Mouse (Mus musculus) CH12.LX (cell line): ENCODE measurements around the gene 5330417C22Rik. TPM values are rescaled to one million over a fixed set of nuclear protein-coding genes. Genes with fewer than 3 reads are reported as not detected.
A peak's percentile ranks its signal among the peaks of the same experiment; 100 is the strongest.

Source experiments
- DNase-seq: peaks from one replicate; pipeline ENCODE4 v3.0.0-alpha.2; 2013; ENCODE audit errors: extremely low read depth
- H3K27ac ChIP-seq: 2 replicates; pipeline ENCODE4 v1.5.1; 2012; ENCODE audit warnings: low read depth, mild to moderate bottlenecking, control low read depth, moderate library complexity; ENCODE audit not compliant: insufficient read depth
- H3K27me3 ChIP-seq: replicated peaks from 2 replicates; pipeline ENCODE3; 2012; ENCODE audit warnings: inconsistent platforms
- H3K36me3 ChIP-seq, 2 experiments: replicated peaks in 1 of 2; 2 replicates each; pipeline versions ENCODE3 to v1.6.1; 2012; ENCODE audit warnings: inconsistent platforms in 1 of 2, low read length in 1 of 2, mild to moderate bottlenecking in 1 of 2, mixed read lengths in 1 of 2, moderate library complexity in 1 of 2; ENCODE audit not compliant: control insufficient read depth in 1 of 2, insufficient read depth in 1 of 2
- H3K4me1 ChIP-seq, 2 experiments: 2 replicates each; pipeline ENCODE4 v1.6.1; 2012; ENCODE audit warnings: inconsistent platforms in 1 of 2, moderate library complexity in 1 of 2; ENCODE audit not compliant: insufficient read depth in 2 of 2, control insufficient read depth in 1 of 2
- H3K4me2 ChIP-seq: 2 replicates; pipeline ENCODE4 v1.6.1; 2012; ENCODE audit warnings: low read depth, mild to moderate bottlenecking, control low read depth; ENCODE audit not compliant: poor library complexity, insufficient read depth, severe bottlenecking
- H3K4me3 ChIP-seq, 3 experiments: fragments of 150-350 bp in 1 of 3; sonication (generic) in 1 of 3; replicated peaks in 1 of 3; 2 replicates each; pipeline versions ENCODE3 to v1.5.1; 2011 to 2012; ENCODE audit warnings: low read depth in 2 of 3, low read length in 2 of 3, mild to moderate bottlenecking in 2 of 3, moderate library complexity in 2 of 3, control low read depth in 1 of 3, improper control_type of control experiment in 1 of 3, inconsistent platforms in 1 of 3, mixed read lengths in 1 of 3; ENCODE audit not compliant: poor library complexity in 1 of 3
- H3K79me2 ChIP-seq: replicated peaks from 2 replicates; pipeline ENCODE4 v1.6.1; 2012; ENCODE audit warnings: mild to moderate bottlenecking, moderate library complexity; ENCODE audit not compliant: control insufficient read depth, poor library complexity, insufficient read depth, severe bottlenecking; ENCODE audit errors: extremely low read depth
- H3K9ac ChIP-seq: 2 replicates; pipeline ENCODE4 v1.6.1; 2012; ENCODE audit warnings: low read depth, mild to moderate bottlenecking, control low read depth, moderate library complexity; ENCODE audit not compliant: insufficient read depth
- H3K9me3 ChIP-seq: replicated peaks from 2 replicates; pipeline ENCODE3; 2012; ENCODE audit warnings: low read length, inconsistent platforms, mixed read lengths
- CHD1 ChIP-seq: IDR thresholded peaks from 2 replicates; pipeline ENCODE4 v1.6.1; 2012; ENCODE audit warnings: low read depth, low read length, improper control_type of control experiment, inconsistent platforms
- CTCF ChIP-seq, 2 experiments: IDR thresholded peaks in 1 of 2; conservative IDR thresholded peaks in 1 of 2; 2 replicates each; pipeline ENCODE4 v1.5.1; 2011 to 2012; ENCODE audit warnings: low read depth in 2 of 2, low read length in 2 of 2, improper control_type of control experiment in 1 of 2, inconsistent platforms in 1 of 2, mild to moderate bottlenecking in 1 of 2, moderate library complexity in 1 of 2
- HCFC1 ChIP-seq: IDR thresholded peaks from 2 replicates; pipeline ENCODE4 v1.6.1; 2012; ENCODE audit warnings: low read depth, mild to moderate bottlenecking, inconsistent platforms, low read length, improper control_type of control experiment
- IRF4 ChIP-seq: IDR thresholded peaks from 2 replicates; pipeline ENCODE4 v1.6.1; 2014; ENCODE audit warnings: low read depth, mild to moderate bottlenecking, inconsistent platforms, low read length, improper control_type of control experiment
- JUND ChIP-seq: conservative IDR thresholded peaks from 2 replicates; pipeline ENCODE4 v1.6.1; 2011; ENCODE audit warnings: low read depth, low read length, improper control_type of control experiment
- MAZ ChIP-seq: IDR thresholded peaks from 2 replicates; pipeline ENCODE4 v1.6.1; 2012; ENCODE audit warnings: low read depth, mild to moderate bottlenecking, inconsistent platforms, low read length, improper control_type of control experiment, moderate library complexity
- MEF2A ChIP-seq: IDR thresholded peaks from 2 replicates; pipeline ENCODE4 v1.6.1; 2014; ENCODE audit warnings: low read depth, mild to moderate bottlenecking, inconsistent platforms, low read length, improper control_type of control experiment, borderline replicate concordance
- NELFE ChIP-seq: IDR thresholded peaks from 2 replicates; pipeline ENCODE4 v1.6.1; 2011; ENCODE audit warnings: low read depth, low read length, improper control_type of control experiment
- POLR2A ChIP-seq: IDR thresholded peaks from 2 replicates; pipeline ENCODE4 v1.6.1; 2011; ENCODE audit warnings: low read depth, mild to moderate bottlenecking, improper control_type of control experiment, low read length
- POLR2AphosphoS2 ChIP-seq: IDR thresholded peaks from 2 replicates; pipeline ENCODE4 v1.6.1; 2011; ENCODE audit warnings: low read depth, low read length, improper control_type of control experiment
- RAD21 ChIP-seq: IDR thresholded peaks from 2 replicates; pipeline ENCODE4 v1.6.1; 2011; ENCODE audit warnings: low read depth, mild to moderate bottlenecking, low read length, improper control_type of control experiment, moderate library complexity
- SMC3 ChIP-seq: IDR thresholded peaks from 2 replicates; pipeline ENCODE4 v1.6.1; 2011; ENCODE audit warnings: low read depth, low read length, improper control_type of control experiment
- TBP ChIP-seq: conservative IDR thresholded peaks from 2 replicates; pipeline ENCODE4 v1.6.1; 2011; ENCODE audit warnings: low read depth, low read length, improper control_type of control experiment
- TCF12 ChIP-seq: IDR thresholded peaks from 2 replicates; pipeline ENCODE4 v1.6.1; 2014; ENCODE audit warnings: low read depth, mild to moderate bottlenecking, inconsistent platforms, low read length, improper control_type of control experiment
- USF2 ChIP-seq: conservative IDR thresholded peaks from 2 replicates; pipeline ENCODE4 v1.6.1; 2011; ENCODE audit warnings: low read depth, low read length, improper control_type of control experiment
- ZC3H11A ChIP-seq: IDR thresholded peaks from 2 replicates; pipeline ENCODE4 v1.6.1; 2012; ENCODE audit warnings: low read depth, mild to moderate bottlenecking, inconsistent platforms, low read length, improper control_type of control experiment
- ZKSCAN1 ChIP-seq: IDR thresholded peaks from 2 replicates; pipeline ENCODE4 v1.6.1; 2012; ENCODE audit warnings: low read depth, inconsistent platforms, low read length, improper control_type of control experiment, borderline replicate concordance
- ZMIZ1 ChIP-seq: IDR thresholded peaks from 2 replicates; pipeline ENCODE4 v1.6.1; 2012; ENCODE audit warnings: low read depth, mild to moderate bottlenecking, inconsistent platforms, low read length, improper control_type of control experiment
- dilution Hi-C: fragments of 300-500 bp; cut with MboI; formaldehyde crosslinking; loops from 2 replicates; pipeline ENCODE4 v1.14.3; 2020; ENCODE audit warnings: low sequenced_read_pairs; ENCODE audit not compliant: extremely low pct_unique_long_range_greater_than_20kb, extremely low pct_ligation_motif_present
- in situ Hi-C: fragments of 300-500 bp; cut with MboI; formaldehyde crosslinking; loops from 3 replicates; pipeline ENCODE4 v1.14.3; 2019; ENCODE audit warnings: low sequenced_read_pairs, low pct_ligation_motif_present, low pct_unique_long_range_greater_than_20kb, mixed read lengths
- polyA plus RNA-seq: library from polyadenylated mRNA; unstranded; fragments of >175 nt; gene quantifications from 2 replicates; pipeline ENCODE4 v1.2.1, GENCODE M21; 2012; ENCODE audit warnings: low read depth; ENCODE audit not compliant: insufficient read length
- total RNA-seq, 2 experiments: library from RNA; depleted of rRNA; stranded (reverse); fragments of 300-350 nt in 1 of 2; fragments of >200 nt in 1 of 2; gene quantifications; 2 replicates each; pipeline ENCODE4 v1.2.3; 2012 to 2014

Gene 5330417C22Rik
- total and polyA plus RNA-seq, 3 experiments: 0.05 to 0.27 (median 0.17) TPM

- Histone ChIP-seq H3K27ac (no peak overlapping the region), H3K4me3 (no peak overlapping the region), H3K9me3 (peaks cover 6% of the 10 kb centered on the region), H3K27me3 (peaks cover 3% of the 10 kb centered on the region), H3K4me1 (peaks cover 2 to 12% of the 10 kb centered on the region in 2 experiments; a peak in 2 of 4 replicates), H3K9ac (no peak overlapping the region), H3K79me2 (no peaks in the 10 kb centered on the region), H3K36me3 (no peaks in the 10 kb centered on the region), H3K4me2 (no peak overlapping the region)
- no peak for DNase-seq
- dilution Hi-C loops: no loop called here
- in situ Hi-C loops: no loop called here
- TF ChIP-seq POLR2A (no peak), ZMIZ1 (no peak), MEF2A (no peak), IRF4 (no peak), POLR2AphosphoS2 (no peak), ZC3H11A (no peak), HCFC1 (no peak), USF2 (no peak), MAZ (no peak), NELFE (no peak), ZKSCAN1 (no peak)
These were observed 31.9 kb upstream of the 5330417C22Rik start for GRCm38 (mm10) chr3:108567990-108568877.

DNA sequence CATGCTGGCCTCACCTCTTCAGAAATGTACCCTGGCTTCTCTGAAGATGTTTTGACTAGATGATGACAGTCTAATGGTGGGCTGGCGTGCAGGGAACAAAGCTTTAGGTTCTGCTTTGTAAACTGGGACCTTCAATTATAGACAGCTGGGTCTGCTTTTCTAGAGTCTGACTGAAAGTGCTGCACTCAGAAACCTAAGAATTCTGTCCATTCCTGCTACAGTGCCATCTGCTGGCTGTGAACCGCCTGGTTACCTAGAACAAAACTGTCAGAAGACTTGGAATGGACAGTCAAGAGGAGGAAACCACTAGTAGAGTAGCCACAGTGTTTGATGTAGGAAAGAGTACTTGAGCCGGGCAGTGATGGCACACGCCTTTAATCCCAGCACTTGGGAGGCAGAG lies 27.0 kb upstream of the 5330417C22Rik start:
- DNase-seq: peak; percentile 88
- in situ Hi-C loops (no loop called here), dilution Hi-C loops (no loop called here)
- H3K4me3 ChIP-seq: peak overlapping the region; percentile 58 to 74 (median 67)
- H3K4me2 ChIP-seq: peak overlapping the region; percentile 99
- TF ChIP-seq MAZ (no peak), SMC3 (peak; percentile 87), TCF12 (no peak), JUND (no peak), CTCF (conservative IDR thresholded peaks at IDR 0.05 in 1 of 2, IDR thresholded peaks at IDR 0.05 in 1 of 2; ENCODE audit: low read depth in 2 of 2, low read length in 2 of 2) (peak; percentile 43 to 89), TBP (peak; percentile 63; the same call in 1 of the 2 replicates), CHD1 (0 out of 2 replicates have a peak, but pooled peaks have one; percentile 34), NELFE (peak; percentile 48; the same call in 1 of the 2 replicates), POLR2A (peak; percentile 35; the same call in 1 of the 2 replicates), RAD21 (peak; percentile 50)
- H3K27ac ChIP-seq: peak overlapping the region; percentile 77; the same call in 1 of the 2 replicates
- peak overlapping the region; percentile 85 for H3K9ac ChIP-seq
- H3K27me3 ChIP-seq: peaks cover 3% of the 10 kb centered on the region
- peaks cover 5 to 9% of the 10 kb centered on the region in 2 experiments for H3K4me1 ChIP-seq
- H3K36me3 ChIP-seq: peaks cover 13 to 23% of the 10 kb centered on the region in 2 experiments
- peaks cover 6% of the 10 kb centered on the region for H3K9me3 ChIP-seq
- H3K79me2 ChIP-seq: peaks cover 8% of the 10 kb centered on the region; the same call in 1 of the 2 replicates
